Mouse (Mus musculus): Measurements from ENCODE around the gene Tex37. TPM values are rescaled to one million over a fixed set of nuclear protein-coding genes. Genes with fewer than 3 reads are reported as not detected.

Tex37 gene
- polyA plus RNA-seq, 1 experiment = not detected

DNA sequence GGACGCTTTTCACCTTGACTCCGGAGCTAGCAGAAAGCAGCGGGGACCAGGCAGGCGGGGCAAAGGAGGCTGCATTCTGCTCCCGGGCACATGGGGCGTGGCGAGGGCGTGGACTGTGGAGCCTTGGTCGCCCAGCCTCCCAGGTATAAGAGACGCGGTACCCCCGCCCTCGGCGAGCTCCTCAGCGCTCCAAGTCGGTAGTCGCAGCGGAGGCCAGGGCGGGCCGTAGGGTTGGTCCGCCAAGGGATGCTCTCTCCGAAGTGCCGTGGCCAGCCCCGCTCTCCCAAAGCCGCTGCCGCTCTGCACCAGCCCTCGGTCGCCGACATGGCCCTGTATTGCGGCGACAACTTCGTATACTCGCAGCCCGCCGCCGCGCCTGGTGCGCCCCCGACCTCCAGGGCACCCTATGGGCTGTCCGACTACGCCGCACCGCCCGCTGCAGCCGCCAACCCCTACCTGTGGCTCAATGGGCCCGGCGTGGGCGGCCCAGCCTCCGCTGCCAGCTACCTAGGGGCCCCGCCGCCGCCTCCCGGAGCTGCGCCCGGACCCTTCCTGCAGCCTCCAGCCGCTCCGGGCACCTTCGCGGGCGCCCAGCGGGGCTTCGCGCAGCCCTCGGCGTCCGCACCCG is 37.7 kb upstream of the Tex37 start, which contains the start of gene Foxi3:
Gene Foxi3 (plus strand): TSS at position 247 of the 628 bp plus-strand sequence.
- Histone ChIP-seq H3K4me1 (ENCODE audit: control insufficient read depth, insufficient read depth, insufficient read length, low read length) (peaks cover 5% of the 10 kb centered on the region), H3K4me3 (ENCODE audit: low read depth, low read length) (peak within 1 kb of the TSS; percentile 58), H3K27ac (ENCODE audit: insufficient read depth, low read depth, low read length) (no peak within 1 kb of the TSS), H3K27me3 (ENCODE audit: control insufficient read depth, insufficient read depth, low read length) (peaks cover 40% of the 10 kb centered on the region), H3K36me3 (ENCODE audit: control insufficient read depth, insufficient read depth, low read length) (no peaks in the 10 kb centered on the region)
- TF ChIP-seq POLR2A (IDR thresholded peaks at IDR 0.05; ENCODE audit: low read depth, low read length) (no peak), CTCF (IDR thresholded peaks at IDR 0.05; ENCODE audit: extremely low read depth, insufficient read length, insufficient replicate concordance, low read depth, low read length) (no peak)
- whole genome bisulfite sequencing = 2% methylated on average over 64 of the region's 67 CpGs

DNA sequence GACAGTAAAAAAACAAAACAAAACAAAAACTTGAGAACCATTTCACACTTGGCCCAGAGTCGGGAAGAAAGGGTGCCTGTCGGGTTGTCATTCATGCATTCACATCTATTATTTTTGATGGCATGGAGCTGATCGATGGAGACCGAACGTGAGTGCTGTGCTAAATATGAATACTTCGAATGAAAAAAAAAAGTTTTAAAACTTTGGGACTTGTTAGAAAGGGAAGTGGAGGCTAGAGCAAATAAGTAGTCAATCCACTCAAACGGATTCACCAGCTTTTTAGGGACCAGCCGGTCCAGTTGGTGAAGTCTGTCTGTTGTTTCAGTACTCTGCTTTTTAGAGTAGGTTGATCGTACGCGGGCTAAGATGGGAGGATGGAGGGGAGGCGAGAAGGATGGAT is 37.1 kb upstream of the Tex37 start:
- 5% methylated on average over 12 of the region's 12 CpGs for WGBS
- peak overlapping the region; percentile 58 for H3K4me3 ChIP-seq (ENCODE audit: low read depth, low read length)
- H3K27me3 ChIP-seq (ENCODE audit: control insufficient read depth, insufficient read depth, low read length) = peaks cover 40% of the 10 kb centered on the region

DNA sequence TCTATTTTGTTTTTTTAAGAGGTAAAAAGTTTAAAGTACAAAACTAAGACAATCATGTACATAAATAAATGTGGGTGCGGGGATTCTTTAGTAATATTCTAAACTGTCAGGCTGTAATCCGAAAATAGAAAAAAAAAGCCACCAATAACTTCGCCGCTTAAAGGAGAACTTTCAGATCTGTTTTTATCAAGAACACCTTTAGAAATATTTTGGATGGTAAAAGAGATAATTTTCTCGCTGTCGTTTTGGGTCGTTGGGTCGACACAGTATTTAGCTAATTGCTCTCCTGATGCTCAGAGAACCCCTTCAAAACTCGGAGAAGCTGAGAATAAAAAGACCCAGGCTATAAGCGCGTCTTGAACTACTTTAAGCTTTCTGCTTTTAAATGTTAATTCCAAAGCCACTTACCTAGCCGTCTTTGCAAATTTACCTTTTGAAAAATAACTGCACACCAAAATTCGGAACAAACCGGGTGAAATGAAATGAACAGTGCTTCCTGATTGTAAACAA is 36.6 kb upstream of the Tex37 start:
- Histone ChIP-seq H3K27me3 (ENCODE audit: control insufficient read depth, insufficient read depth, low read length) (peaks cover 40% of the 10 kb centered on the region), H3K27ac (ENCODE audit: insufficient read depth, low read depth, low read length) (no peak overlapping the region), H3K4me1 (ENCODE audit: control insufficient read depth, insufficient read depth, insufficient read length, low read length) (peaks cover 5% of the 10 kb centered on the region), H3K4me3 (ENCODE audit: low read depth, low read length) (no peak overlapping the region), H3K36me3 (ENCODE audit: control insufficient read depth, insufficient read depth, low read length) (no peaks in the 10 kb centered on the region)
- 10% methylated on average over 14 of the region's 14 CpGs for WGBS
- TF ChIP-seq CTCF (IDR thresholded peaks at IDR 0.05; ENCODE audit: extremely low read depth, insufficient read length, insufficient replicate concordance, low read depth, low read length) = no peak
- no peak for TF ChIP-seq POLR2A (IDR thresholded peaks at IDR 0.05; ENCODE audit: low read depth, low read length)

More for the DNA sequence above, 37.1 kb upstream of the Tex37 start:
- TF ChIP-seq POLR2A (IDR thresholded peaks at IDR 0.05; ENCODE audit: low read depth, low read length) (no peak), CTCF (IDR thresholded peaks at IDR 0.05; ENCODE audit: extremely low read depth, insufficient read length, insufficient replicate concordance, low read depth, low read length) (no peak)
- Histone ChIP-seq H3K4me1 (ENCODE audit: control insufficient read depth, insufficient read depth, insufficient read length, low read length) (peaks cover 5% of the 10 kb centered on the region), H3K36me3 (ENCODE audit: control insufficient read depth, insufficient read depth, low read length) (no peaks in the 10 kb centered on the region), H3K27ac (ENCODE audit: insufficient read depth, low read depth, low read length) (no peak overlapping the region)

DNA sequence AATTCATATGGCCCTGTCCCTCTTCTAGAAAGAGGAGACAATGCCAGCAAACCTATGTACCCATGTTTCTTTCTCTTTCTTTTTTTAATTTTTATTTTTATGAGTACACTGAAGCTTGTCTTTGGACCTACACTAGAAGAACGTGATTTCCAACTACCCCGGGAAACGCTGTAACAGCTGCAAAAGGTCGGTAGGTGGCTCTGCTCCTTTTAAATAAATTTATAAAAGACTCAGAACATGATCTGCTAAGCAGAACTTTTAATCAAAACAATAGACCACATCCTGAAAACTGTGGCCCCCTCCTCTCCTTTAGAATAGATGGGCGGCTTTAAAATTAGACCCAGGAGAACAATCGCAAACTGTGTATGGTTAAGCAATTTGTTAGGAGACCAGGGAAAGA is 35.3 kb upstream of the Tex37 start:
- no peaks in the 10 kb centered on the region for H3K36me3 ChIP-seq (ENCODE audit: control insufficient read depth, insufficient read depth, low read length)
- TF ChIP-seq POLR2A (IDR thresholded peaks at IDR 0.05; ENCODE audit: low read depth, low read length) = no peak
- no peak for TF ChIP-seq CTCF (IDR thresholded peaks at IDR 0.05; ENCODE audit: extremely low read depth, insufficient read length, insufficient replicate concordance, low read depth, low read length)
- peaks cover 40% of the 10 kb centered on the region for H3K27me3 ChIP-seq (ENCODE audit: control insufficient read depth, insufficient read depth, low read length)
- peaks cover 5% of the 10 kb centered on the region for H3K4me1 ChIP-seq (ENCODE audit: control insufficient read depth, insufficient read depth, insufficient read length, low read length)
- 19% methylated on average over 6 of the region's 6 CpGs for WGBS
- no peak overlapping the region for H3K4me3 ChIP-seq (ENCODE audit: low read depth, low read length)
- no peak overlapping the region for H3K27ac ChIP-seq (ENCODE audit: insufficient read depth, low read depth, low read length)

DNA sequence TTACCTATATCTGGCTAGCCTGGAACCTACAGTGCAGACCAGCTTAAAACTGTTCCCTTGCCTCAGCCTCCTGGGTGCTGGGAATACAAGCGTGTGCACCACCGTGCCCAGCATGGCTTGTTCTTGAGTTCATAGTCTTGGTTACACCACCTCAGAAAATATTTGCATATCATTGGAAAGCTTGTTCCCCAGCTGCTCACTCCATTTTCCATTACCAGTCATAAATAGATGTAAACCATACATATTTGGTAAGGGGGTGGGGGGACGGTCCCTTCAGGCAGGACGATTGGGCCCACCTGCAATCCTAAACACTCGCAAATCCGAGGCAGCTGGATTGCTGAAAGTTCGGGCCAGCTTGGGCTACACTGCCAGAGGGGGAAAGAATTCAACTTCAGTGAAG is 34.5 kb upstream of the Tex37 start:
- WGBS = 73% methylated on average over 7 of the region's 7 CpGs
- Histone ChIP-seq H3K27me3 (ENCODE audit: control insufficient read depth, insufficient read depth, low read length) (peaks cover 37% of the 10 kb centered on the region), H3K4me3 (ENCODE audit: low read depth, low read length) (no peak overlapping the region)

DNA sequence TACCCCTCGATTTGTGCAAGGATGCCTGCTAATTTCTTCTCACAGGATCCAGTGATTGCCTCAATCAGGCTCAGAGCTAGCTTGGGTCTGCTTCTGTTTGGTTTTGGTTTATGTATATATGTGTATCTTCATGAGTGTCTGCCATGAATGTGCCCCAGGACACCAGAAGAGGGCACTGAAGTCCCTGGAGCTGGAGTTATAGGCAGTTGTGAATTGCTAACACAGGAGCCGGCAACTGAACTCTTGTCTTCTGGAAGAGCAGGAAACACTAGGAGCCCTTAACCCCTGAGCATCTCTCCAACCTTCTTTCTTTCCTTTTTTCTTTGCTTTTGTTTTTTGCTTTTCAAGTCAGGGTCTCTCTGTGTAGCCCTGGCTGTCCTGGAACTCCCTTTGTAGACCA is 13.1 kb upstream of the Tex37 start:
- 80% methylated on average over 2 of the region's 2 CpGs for WGBS
- H3K36me3 ChIP-seq (ENCODE audit: control insufficient read depth, insufficient read depth, low read length) = no peaks in the 10 kb centered on the region
- no peak overlapping the region for H3K4me3 ChIP-seq (ENCODE audit: low read depth, low read length)
- no peak for TF ChIP-seq CTCF (IDR thresholded peaks at IDR 0.05; ENCODE audit: extremely low read depth, insufficient read length, insufficient replicate concordance, low read depth, low read length)
- TF ChIP-seq POLR2A (IDR thresholded peaks at IDR 0.05; ENCODE audit: low read depth, low read length) = no peak
- no peak overlapping the region for H3K27ac ChIP-seq (ENCODE audit: insufficient read depth, low read depth, low read length)
- H3K4me1 ChIP-seq (ENCODE audit: control insufficient read depth, insufficient read depth, insufficient read length, low read length) = no peaks in the 10 kb centered on the region
- no peaks in the 10 kb centered on the region; the same call in none of the 2 replicates for H3K27me3 ChIP-seq (ENCODE audit: control insufficient read depth, insufficient read depth, low read length)

More for the DNA sequence above, 34.5 kb upstream of the Tex37 start:
- H3K36me3 ChIP-seq (ENCODE audit: control insufficient read depth, insufficient read depth, low read length) = no peaks in the 10 kb centered on the region
- TF ChIP-seq CTCF (IDR thresholded peaks at IDR 0.05; ENCODE audit: extremely low read depth, insufficient read length, insufficient replicate concordance, low read depth, low read length) = no peak
- peaks cover 5% of the 10 kb centered on the region for H3K4me1 ChIP-seq (ENCODE audit: control insufficient read depth, insufficient read depth, insufficient read length, low read length)
- no peak overlapping the region for H3K27ac ChIP-seq (ENCODE audit: insufficient read depth, low read depth, low read length)

DNA sequence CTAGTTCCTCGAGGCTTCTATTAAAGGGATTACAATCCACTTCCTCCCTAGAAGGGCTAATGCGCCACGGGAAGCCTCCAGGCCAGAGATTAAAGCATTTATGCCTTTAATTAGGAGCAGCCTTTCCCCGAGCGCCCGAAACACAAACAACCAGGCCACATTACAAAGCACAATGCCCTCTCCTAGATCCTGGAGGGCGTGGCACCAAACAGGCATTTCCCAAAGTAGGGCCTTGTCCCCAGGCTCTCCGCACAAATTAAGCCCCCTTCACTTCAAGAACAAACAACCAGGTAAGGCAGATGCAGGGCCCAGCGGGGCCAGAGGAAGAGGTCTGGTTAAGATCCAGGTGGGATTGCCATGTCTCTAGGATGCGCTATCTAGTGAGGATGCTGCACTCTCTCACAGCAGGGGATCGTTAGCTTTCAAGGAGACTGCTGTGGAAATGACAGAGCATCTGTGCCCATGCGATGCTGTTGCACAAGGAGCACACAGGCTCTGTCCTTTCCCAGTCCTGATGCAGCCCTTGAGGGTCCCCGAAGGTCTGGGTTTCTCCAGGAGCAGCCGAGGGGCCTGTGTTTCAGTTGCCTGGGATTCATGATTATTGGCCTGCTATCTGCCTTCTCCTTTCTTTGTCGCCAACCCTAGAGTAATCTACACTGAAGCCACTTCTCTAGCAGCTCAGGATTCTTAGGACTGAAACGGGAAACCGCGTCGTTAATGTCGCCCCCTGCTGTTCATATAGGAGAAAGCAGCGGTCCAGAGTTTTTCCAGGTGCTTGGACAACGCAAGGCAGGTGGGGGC is 2.7 kb upstream of the Tex37 start:
- no peaks in the 10 kb centered on the region for H3K36me3 ChIP-seq (ENCODE audit: control insufficient read depth, insufficient read depth, low read length)
- 17% methylated on average over 22 of the region's 22 CpGs for WGBS
- H3K4me1 ChIP-seq (ENCODE audit: control insufficient read depth, insufficient read depth, insufficient read length, low read length) = no peaks in the 10 kb centered on the region
- H3K27me3 ChIP-seq (ENCODE audit: control insufficient read depth, insufficient read depth, low read length) = no peaks in the 10 kb centered on the region
- no peak overlapping the region for H3K27ac ChIP-seq (ENCODE audit: insufficient read depth, low read depth, low read length)
- peak; percentile 75; the same call in 1 of the 2 replicates for TF ChIP-seq CTCF (IDR thresholded peaks at IDR 0.05; ENCODE audit: extremely low read depth, insufficient read length, insufficient replicate concordance, low read depth, low read length)
- no peak for TF ChIP-seq POLR2A (IDR thresholded peaks at IDR 0.05; ENCODE audit: low read depth, low read length)
- H3K4me3 ChIP-seq (ENCODE audit: low read depth, low read length) = no peak overlapping the region
